In genomic region chr4:155143871-155144502, GRCm38 (mm10) we compare ENCODE assay signal across 8 mouse cellular contexts. TPM values are rescaled to one million over a fixed set of nuclear protein-coding genes. Genes with fewer than 3 reads are reported as not detected.
DNase-seq lines count a peak whose midpoint lies in the region; ATAC-seq and TF ChIP-seq lines count a peak whose summit lies in the region.

No protein-coding gene starts in this region.

- no peaks in the 10 kb centered on the region for H3K36me3 ChIP-seq in forebrain, embryonic 14.5 days (ENCODE audit: control insufficient read depth, insufficient read depth, low read length)
- no peaks in the 10 kb centered on the region for H3K36me3 ChIP-seq in heart, postnatal 0 days (replicated peaks; ENCODE audit: control insufficient read depth, insufficient read depth, low read length)
- H3K36me3 ChIP-seq in lung, embryonic 14.5 days (ENCODE audit: insufficient read depth), result no peaks in the 10 kb centered on the region

- no peak; the same call in 1 of the 2 replicates for TF ChIP-seq EP300 in heart, postnatal 0 days (IDR thresholded peaks at IDR 0.05; ENCODE audit: low read depth)

- no peaks in the 10 kb centered on the region for H3K9me3 ChIP-seq in forebrain, embryonic 14.5 days (replicated peaks; ENCODE audit: control insufficient read depth, low read length)
- no peaks in the 10 kb centered on the region for H3K9me3 ChIP-seq in heart, postnatal 0 days (replicated peaks; ENCODE audit: control insufficient read depth, low read length)
- no peaks in the 10 kb centered on the region for H3K9me3 ChIP-seq in lung, embryonic 14.5 days (ENCODE audit: low read depth, low read length)

- no peak for TF ChIP-seq CTCF in cerebellum, adult 2 months (IDR thresholded peaks at IDR 0.05; ENCODE audit: borderline replicate concordance, insufficient read depth, low read depth, low read length)
- TF ChIP-seq CTCF in heart, postnatal 0 days (IDR thresholded peaks at IDR 0.05; ENCODE audit: low read depth), result no peak
- TF ChIP-seq CTCF in lung, embryonic 14.5 days (IDR thresholded peaks at IDR 0.05; ENCODE audit: low read depth), result no peak

- 60% methylated on average over 12 of the region's 12 CpGs for WGBS in cerebellum, adult 2 months
- 33% methylated on average over 12 of the region's 12 CpGs for WGBS in forebrain, embryonic 14.5 days
- WGBS in heart, postnatal 0 days, result 20% methylated on average over 12 of the region's 12 CpGs
- WGBS in lung, embryonic 14.5 days, result 20% methylated on average over 12 of the region's 12 CpGs

- peaks cover 21% of the 10 kb centered on the region for H3K4me1 ChIP-seq in cerebellum, adult 2 months (ENCODE audit: control insufficient read depth, insufficient read depth, low read length)
- H3K4me1 ChIP-seq in forebrain, embryonic 14.5 days (ENCODE audit: control insufficient read depth, insufficient read depth, low read length), result peaks cover 9% of the 10 kb centered on the region
- H3K4me1 ChIP-seq in heart, postnatal 0 days (ENCODE audit: control insufficient read depth, insufficient read depth), result peaks cover 34% of the 10 kb centered on the region
- H3K4me1 ChIP-seq in lung, embryonic 14.5 days (ENCODE audit: insufficient read depth), result peaks cover 44% of the 10 kb centered on the region

- no peaks in the 10 kb centered on the region for H3K27me3 ChIP-seq in cerebellum, adult 2 months (ENCODE audit: control insufficient read depth, insufficient read depth, low read length)
- no peaks in the 10 kb centered on the region for H3K27me3 ChIP-seq in forebrain, embryonic 14.5 days (replicated peaks; ENCODE audit: control insufficient read depth, insufficient read depth, low read length)
- no peaks in the 10 kb centered on the region for H3K27me3 ChIP-seq in heart, postnatal 0 days (ENCODE audit: control insufficient read depth, insufficient read depth, low read length)
- no peaks in the 10 kb centered on the region for H3K27me3 ChIP-seq in lung, embryonic 14.5 days (ENCODE audit: insufficient read depth, low read length)

- H3K4me3 ChIP-seq in cerebellum, adult 2 months (replicated peaks; ENCODE audit: insufficient read depth, low read depth, low read length), result no peak overlapping the region
- no peak overlapping the region for H3K4me3 ChIP-seq in forebrain, embryonic 14.5 days (ENCODE audit: low read depth, low read length)
- no peak overlapping the region for H3K4me3 ChIP-seq in heart, postnatal 0 days (ENCODE audit: low read depth, low read length)
- H3K4me3 ChIP-seq in lung, embryonic 14.5 days (ENCODE audit: low read depth, low read length), result no peak overlapping the region; the same call in 1 of the 2 replicates

- 0 out of 2 replicates have a peak overlapping the region, but pooled peaks have one; percentile 1 for H3K27ac ChIP-seq in cerebellum, adult 2 months (ENCODE audit: insufficient read depth, low read length)
- peak overlapping the region; percentile 80 for H3K27ac ChIP-seq in forebrain, embryonic 14.5 days (ENCODE audit: low read depth, low read length)
- peak overlapping the region; percentile 91 for H3K27ac ChIP-seq in heart, postnatal 0 days (ENCODE audit: low read depth)
- H3K27ac ChIP-seq in lung, embryonic 14.5 days (ENCODE audit: low read depth), result peak overlapping the region; percentile 99

- no peak for TF ChIP-seq POLR2A in cerebellum, adult 2 months (IDR thresholded peaks at IDR 0.05; ENCODE audit: borderline replicate concordance, insufficient read depth, low read length)

- peak overlapping the region; percentile 41 for H3K9ac ChIP-seq in forebrain, embryonic 14.5 days (ENCODE audit: low read length)
- 0 out of 2 replicates have a peak overlapping the region, but pooled peaks have one; percentile 8 for H3K9ac ChIP-seq in heart, postnatal 0 days (replicated peaks; ENCODE audit: low read depth, low read length)
- peak overlapping the region; percentile 23 for H3K9ac ChIP-seq in lung, embryonic 14.5 days

- ATAC-seq in forebrain, embryonic 14.5 days, result peak; percentile 88
- ATAC-seq in heart, postnatal 0 days (ENCODE audit: insufficient read depth, low read depth), result peak; percentile 87
- ATAC-seq in lung, embryonic 14.5 days (ENCODE audit: insufficient read depth), result peak; percentile 89

- DNase-seq in cerebellum, adult 2 months, result peak; percentile 41 to 56
- no peak for DNase-seq in cerebellum, adult 11 months
- DNase-seq in forebrain, embryonic 14.5 days (ENCODE audit: low spot score), result peak; percentile 81
- peak; percentile 88 for DNase-seq in heart, postnatal 0 days (ENCODE audit: low spot score)
- DNase-seq in kidney, postnatal 14 days, result peak; percentile 80
- peak; percentile 91 for DNase-seq in lung, embryonic 14.5 days
- peak; percentile 62 for DNase-seq in ovary, postnatal 36 days (ENCODE audit: low spot score)
- DNase-seq in natural killer cell, adult 2 months (ENCODE audit: low spot score in 2 of 2), result no peak

- H3K4me2 ChIP-seq in forebrain, embryonic 14.5 days (ENCODE audit: low read length), result no peak overlapping the region
- no peak overlapping the region; the same call in 1 of the 2 replicates for H3K4me2 ChIP-seq in heart, postnatal 0 days (ENCODE audit: low read depth, low read length)
- peak overlapping the region; percentile 27; the same call in 1 of the 2 replicates for H3K4me2 ChIP-seq in lung, embryonic 14.5 days

RNA-seq across cellular contexts. Expression of gene Morn1, which starts 57.6 kb away (rescaled TPM):
- 15.6 and 18.7 TPM in 2 replicates for polyA plus RNA-seq in cerebellum, adult 2 months (2012; rRNA removed)
- polyA plus RNA-seq in forebrain, embryonic 14.5 days (2014; fragmentation: Nextera tagmentation; extraction: Ambion mirVana), result 7.1 and 10.6 TPM in 2 replicates
- 5.7 TPM in 1 of 2 replicates, not detected in the other for total RNA-seq in heart, postnatal 0 days (2014; rRNA removed; ENCODE audit: low replicate concordance)
- polyA plus RNA-seq in heart, postnatal 0 days (2015; fragmentation: Nextera tagmentation; extraction: Ambion mirVana), result 1.8 and 2.4 TPM in 2 replicates
- 5.2 TPM in 2 replicates for polyA plus RNA-seq in lung, embryonic 14.5 days (2014; fragmentation: Nextera tagmentation; extraction: Ambion mirVana)

RNA-seq across cellular contexts. Expression of gene Rer1, which starts 57.8 kb away (rescaled TPM):
- polyA plus RNA-seq in cerebellum, adult 2 months (2012; rRNA removed), result 102 and 104 TPM in 2 replicates
- 161 and 163 TPM in 2 replicates for polyA plus RNA-seq in forebrain, embryonic 14.5 days (2014; fragmentation: Nextera tagmentation; extraction: Ambion mirVana)
- 96.1 and 126 TPM in 2 replicates for total RNA-seq in heart, postnatal 0 days (2014; rRNA removed; ENCODE audit: low replicate concordance)
- 116 and 123 TPM in 2 replicates for polyA plus RNA-seq in heart, postnatal 0 days (2015; fragmentation: Nextera tagmentation; extraction: Ambion mirVana)
- polyA plus RNA-seq in lung, embryonic 14.5 days (2014; fragmentation: Nextera tagmentation; extraction: Ambion mirVana), result 160 and 177 TPM in 2 replicates

Comparison
In these comparisons a context has a peak if more than half of its experiments do, and no peak if none do; other contexts are left out.
1. DNase-seq: peak in cerebellum, adult 2 months (2 of 2), forebrain, embryonic 14.5 days (single experiment), heart, postnatal 0 days (single experiment), kidney, postnatal 14 days (single experiment), lung, embryonic 14.5 days (single experiment) and ovary, postnatal 36 days (single experiment); none in cerebellum, adult 11 months (single experiment) and natural killer cell, adult 2 months (0 of 2).
2. H3K27ac ChIP-seq: peak in every context shown above with its lines; median percentile 99 in lung, embryonic 14.5 days; 91 in heart, postnatal 0 days; 80 in forebrain, embryonic 14.5 days; 1 in cerebellum, adult 2 months.
3. Peak in every context shown above with its lines, with median percentiles within 50 percentile points of each other: ATAC-seq and H3K9ac ChIP-seq.